Mouse (Mus musculus): ENCODE results near the gene Camta1. TPM values are rescaled to one million over a fixed set of nuclear protein-coding genes. Genes with fewer than 3 reads are reported as not detected.
A peak's percentile ranks its signal among the peaks of the same experiment; 100 is the strongest.
"Not testable (repeated sequence)": the region's sequence is repeated elsewhere in the genome, so short reads cannot be mapped to it uniquely, and the experiment has no call there.

The Camta1 gene
- polyA plus RNA-seq, 1 experiment, result 124 TPM

- no peak for DNase-seq (ENCODE audit: extremely low spot score in 1 of 2, low spot score in 1 of 2)
Observed at GRCm38 (mm10) chr4:150927789-150928188, 933.9 kb downstream of the Camta1 start.

GRCm38 (mm10) chr4:150926924-150927705, 934.6 kb downstream of the Camta1 start:
- no peak for DNase-seq (ENCODE audit: extremely low spot score in 1 of 2, low spot score in 1 of 2)

- DNase-seq (ENCODE audit: extremely low spot score in 1 of 2, low spot score in 1 of 2), result no peak
Observed at GRCm38 (mm10) chr4:150925923-150926322, 935.8 kb downstream of the Camta1 start.

- DNase-seq (ENCODE audit: extremely low spot score in 1 of 2, low spot score in 1 of 2), result no peak
Observed at GRCm38 (mm10) chr4:150924936-150925335, 936.7 kb downstream of the Camta1 start.

- DNase-seq (ENCODE audit: extremely low spot score in 1 of 2, low spot score in 1 of 2), result no peak
Observed at GRCm38 (mm10) chr4:150924308-150924707, 937.4 kb downstream of the Camta1 start.

GRCm38 (mm10) chr4:150921206-150921605, 940.5 kb downstream of the Camta1 start:
- DNase-seq (ENCODE audit: extremely low spot score in 1 of 2, low spot score in 1 of 2), result no peak

GRCm38 (mm10) chr4:150917336-150918027, 944.2 kb downstream of the Camta1 start:
- DNase-seq (ENCODE audit: extremely low spot score in 1 of 2, low spot score in 1 of 2), result no peak

- DNase-seq (ENCODE audit: extremely low spot score in 1 of 2, low spot score in 1 of 2), result peak; percentile 42 to 60
Observed at GRCm38 (mm10) chr4:150915181-150915906, 946.3 kb downstream of the Camta1 start.

- peak; percentile 93 to 98 for DNase-seq (ENCODE audit: extremely low spot score in 1 of 2, low spot score in 1 of 2)
Observed at GRCm38 (mm10) chr4:150914290-150914733, 947.4 kb downstream of the Camta1 start, which contains the start of the genes Park7 and Tnfrsf9. Gene Park7, minus strand, starts transcription at chr4:150914437. Gene Tnfrsf9, plus strand, starts transcription at chr4:150914562.

GRCm38 (mm10) chr4:150913743-150914142, 947.9 kb downstream of the Camta1 start:
- DNase-seq (ENCODE audit: extremely low spot score in 1 of 2, low spot score in 1 of 2), result peak in 1 of 2 experiments; percentile 26

GRCm38 (mm10) chr4:150910164-150910951, 951.3 kb downstream of the Camta1 start:
- DNase-seq (ENCODE audit: extremely low spot score in 1 of 2, low spot score in 1 of 2), result no peak

GRCm38 (mm10) chr4:150909451-150910156, 952.1 kb downstream of the Camta1 start:
- DNase-seq (ENCODE audit: extremely low spot score in 1 of 2, low spot score in 1 of 2), result peak; percentile 94 to 98

- DNase-seq (ENCODE audit: extremely low spot score in 1 of 2, low spot score in 1 of 2), result not testable (repeated sequence)
Observed at GRCm38 (mm10) chr4:150908512-150908911, 953.2 kb downstream of the Camta1 start.

GRCm38 (mm10) chr4:150907099-150907498, 954.6 kb downstream of the Camta1 start:
- DNase-seq (ENCODE audit: extremely low spot score in 1 of 2, low spot score in 1 of 2), result no peak

- DNase-seq (ENCODE audit: extremely low spot score in 1 of 2, low spot score in 1 of 2), result no peak
Observed at GRCm38 (mm10) chr4:150903091-150903742, 958.5 kb downstream of the Camta1 start.

GRCm38 (mm10) chr4:150902062-150902461, 959.6 kb downstream of the Camta1 start:
- DNase-seq (ENCODE audit: extremely low spot score in 1 of 2, low spot score in 1 of 2), result no peak

GRCm38 (mm10) chr4:150901651-150902050, 960.0 kb downstream of the Camta1 start:
- peak in 1 of 2 experiments; percentile 85 for DNase-seq (ENCODE audit: extremely low spot score in 1 of 2, low spot score in 1 of 2)

GRCm38 (mm10) chr4:150900486-150900885, 961.2 kb downstream of the Camta1 start:
- DNase-seq (ENCODE audit: extremely low spot score in 1 of 2, low spot score in 1 of 2), result no peak
